Mouse (Mus musculus) embryonic fibroblast, embryonic 13.5 days (primary cell): ENCODE results near the gene Mustn1. TPM values are rescaled to one million over a fixed set of nuclear protein-coding genes. Genes with fewer than 3 reads are reported as not detected.

Experiments used
- H3K27ac ChIP-seq: 2 replicates; pipeline ENCODE4 v1.5.1; 2012; ENCODE audit warnings: low read length, control low read depth, inconsistent platforms; ENCODE audit not compliant: insufficient read depth
- H3K4me1 ChIP-seq: 2 replicates; pipeline ENCODE4 v1.6.1; 2011; ENCODE audit warnings: low read length; ENCODE audit not compliant: control insufficient read depth, insufficient read depth
- H3K4me3 ChIP-seq: 2 replicates; pipeline ENCODE4 v1.5.1; 2011; ENCODE audit warnings: mild to moderate bottlenecking, control low read depth, low read length; ENCODE audit not compliant: insufficient read depth
- CTCF ChIP-seq: IDR thresholded peaks from 2 replicates; pipeline ENCODE4 v1.5.1; 2011; ENCODE audit warnings: mild to moderate bottlenecking, control low read depth, low read length, moderate library complexity, borderline replicate concordance; ENCODE audit not compliant: insufficient read depth
- POLR2A ChIP-seq: IDR thresholded peaks from 2 replicates; pipeline ENCODE4 v1.6.1; 2011; ENCODE audit warnings: low read depth, mild to moderate bottlenecking, control low read depth, low read length, moderate library complexity
- polyA plus RNA-seq: library from polyadenylated mRNA; stranded (reverse); fragments of >200 nt; gene quantifications from 2 replicates; pipeline ENCODE4 v1.2.4, GENCODE M21; 2011; ENCODE audit warnings: low read depth; ENCODE audit not compliant: missing spikeins, insufficient read length

The Mustn1 gene
- polyA plus RNA-seq, 1 experiment: 4.9 TPM

DNA sequence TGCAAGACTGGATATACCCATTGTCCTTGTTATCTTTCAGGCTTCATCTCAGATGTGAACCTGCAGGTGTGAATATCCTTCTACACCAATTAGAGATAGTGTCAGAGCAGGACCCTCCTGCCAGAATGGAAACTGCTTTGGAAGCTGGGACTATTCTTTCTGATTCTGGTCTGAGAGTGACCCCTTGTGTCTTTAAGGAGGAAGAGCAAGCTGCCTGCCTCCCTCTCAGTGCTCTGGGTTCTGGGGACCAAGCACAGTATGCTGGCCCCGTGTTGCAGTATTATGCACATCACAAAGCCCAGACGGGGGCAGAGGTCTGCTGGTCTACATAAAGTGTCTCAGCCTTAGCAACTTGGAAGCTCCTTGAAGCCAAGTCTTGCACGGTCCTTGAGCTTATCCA is 13.7 kb upstream of the Mustn1 start:
- H3K4me3 ChIP-seq: no peak overlapping the region
- TF ChIP-seq POLR2A (no peak), CTCF (peak; percentile 26; the same call in 1 of the 2 replicates)
- no peaks in the 10 kb centered on the region for H3K4me1 ChIP-seq
- no peak overlapping the region for H3K27ac ChIP-seq

GRCm38 (mm10) chr14:30867042-30867441 is 12.0 kb upstream of the Mustn1 start:
- Histone ChIP-seq H3K4me3 (no peak overlapping the region), H3K4me1 (no peaks in the 10 kb centered on the region), H3K27ac (no peak overlapping the region)
- TF ChIP-seq POLR2A: no peak
- peak; percentile 88 for TF ChIP-seq CTCF

DNA sequence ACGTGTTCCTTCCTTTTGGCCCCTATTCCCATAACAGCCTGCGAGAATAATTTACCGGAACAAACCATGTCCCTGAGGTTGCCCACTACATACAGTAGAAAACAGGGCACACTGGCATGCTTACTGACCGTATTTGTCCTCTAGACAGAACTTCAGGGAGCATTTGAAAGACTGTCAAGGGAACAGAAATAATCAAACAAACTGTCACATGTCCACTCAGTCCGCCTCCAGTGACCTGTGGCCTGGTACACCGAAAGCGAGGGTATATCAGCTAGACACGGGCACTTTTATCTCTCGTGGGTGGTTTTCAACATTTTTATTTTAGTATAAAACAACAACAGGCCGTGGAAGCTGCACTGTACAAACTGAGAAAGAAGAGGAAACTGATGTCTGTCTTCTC is 10.2 kb upstream of the Mustn1 start:
- Histone ChIP-seq H3K27ac (no peak overlapping the region), H3K4me1 (no peaks in the 10 kb centered on the region), H3K4me3 (no peak overlapping the region)
- TF ChIP-seq CTCF (no peak), POLR2A (no peak)

- Histone ChIP-seq H3K27ac (no peak overlapping the region), H3K4me3 (no peak overlapping the region), H3K4me1 (no peaks in the 10 kb centered on the region)
- TF ChIP-seq POLR2A (no peak), CTCF (no peak)
These were observed 9.6 kb upstream of the Mustn1 start for GRCm38 (mm10) chr14:30869391-30869801.

DNA sequence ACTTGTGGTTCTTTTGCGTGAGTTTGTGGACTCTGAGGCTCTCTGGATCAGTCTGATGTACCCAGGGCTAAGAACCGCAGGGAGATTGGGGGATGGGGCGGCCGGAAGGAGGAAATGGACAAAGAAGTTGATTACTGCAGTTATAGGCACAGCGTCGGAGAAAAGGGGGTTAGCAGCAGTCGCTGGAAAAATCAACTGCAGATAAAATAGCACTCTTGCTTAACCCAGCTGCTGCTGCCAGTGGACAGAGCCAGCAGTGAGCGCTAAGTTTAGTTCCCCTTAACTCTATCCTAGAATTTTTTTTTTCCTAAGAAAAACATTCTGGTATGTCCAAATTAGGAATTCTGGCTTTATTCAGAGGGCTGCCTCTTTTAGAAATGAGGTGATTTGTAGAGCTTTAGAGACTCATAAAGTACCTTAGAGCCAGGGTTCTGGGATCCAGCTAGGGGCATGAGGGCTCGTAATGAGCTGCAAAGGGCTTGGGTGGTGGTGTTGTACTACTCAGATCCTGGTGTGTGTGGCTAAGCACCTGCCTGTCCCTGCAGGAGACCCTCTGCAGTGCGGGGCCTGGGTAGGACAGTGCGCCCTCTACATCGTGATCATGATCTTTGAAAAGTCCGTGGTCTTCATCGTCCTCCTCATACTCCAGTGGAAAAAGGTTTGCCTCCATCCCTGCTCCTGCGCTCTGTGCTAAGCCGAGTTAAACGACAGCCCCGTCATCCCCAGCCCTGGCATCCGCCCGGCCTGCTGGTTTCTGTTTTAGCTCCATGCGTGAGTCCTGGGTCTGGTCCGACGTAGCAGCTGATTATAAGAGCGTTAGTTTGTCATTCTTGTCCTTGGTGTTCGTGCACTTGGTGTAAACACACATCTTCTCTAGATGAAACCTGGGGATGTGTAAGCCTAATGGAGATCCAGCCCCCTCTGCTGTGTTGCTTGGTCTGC is 8.5 kb upstream of the Mustn1 start:
- Histone ChIP-seq H3K4me1 (no peaks in the 10 kb centered on the region), H3K4me3 (no peak overlapping the region), H3K27ac (peak overlapping the region; percentile 82)
- 0 out of 2 replicates have a peak, but pooled peaks have one; percentile 4 for TF ChIP-seq POLR2A
- no peak for TF ChIP-seq CTCF

GRCm38 (mm10) chr14:30874095-30874700 is 4.8 kb upstream of the Mustn1 start:
- no peak for TF ChIP-seq CTCF
- no peak for TF ChIP-seq POLR2A
- Histone ChIP-seq H3K4me3 (no peak overlapping the region), H3K27ac (no peak overlapping the region), H3K4me1 (no peaks in the 10 kb centered on the region)

DNA sequence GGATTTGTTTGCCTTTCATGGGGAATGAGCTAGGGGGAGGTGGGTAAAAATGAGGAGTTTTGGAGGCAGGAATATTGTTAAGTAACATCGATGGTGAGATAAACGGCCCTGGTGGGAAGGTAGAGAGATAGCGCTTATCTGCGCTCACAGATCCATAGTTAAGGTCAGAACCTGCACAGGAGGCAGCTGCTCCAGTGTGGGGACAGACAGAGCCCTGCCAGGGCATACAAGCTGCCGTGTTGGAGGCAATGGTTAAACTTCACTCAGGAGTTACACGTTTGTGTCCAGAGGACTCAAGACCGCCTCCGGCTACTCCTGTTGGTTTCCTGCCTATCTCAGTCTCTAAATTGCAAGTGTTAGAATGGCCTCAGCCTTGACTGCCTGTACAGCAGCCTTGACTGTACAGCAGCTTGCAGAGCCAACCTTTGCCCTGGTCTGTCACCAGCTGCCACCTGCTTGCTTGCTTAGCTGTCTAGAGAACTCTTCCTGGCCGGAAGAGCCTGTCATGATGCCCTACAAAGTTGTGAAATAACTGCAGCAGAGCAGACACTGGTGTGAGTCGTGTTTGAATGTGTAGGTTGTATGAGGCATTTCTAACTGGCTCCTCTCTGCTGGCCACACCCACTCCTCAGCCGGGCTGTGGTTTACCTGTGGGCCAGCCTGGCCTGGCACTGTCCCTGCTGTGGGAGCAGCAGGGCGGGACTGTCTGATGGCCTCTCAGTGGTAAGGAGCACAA is 3.7 kb upstream of the Mustn1 start:
- Histone ChIP-seq H3K4me3 (no peak overlapping the region), H3K27ac (no peak overlapping the region), H3K4me1 (no peaks in the 10 kb centered on the region)
- no peak for TF ChIP-seq CTCF
- no peak for TF ChIP-seq POLR2A

DNA sequence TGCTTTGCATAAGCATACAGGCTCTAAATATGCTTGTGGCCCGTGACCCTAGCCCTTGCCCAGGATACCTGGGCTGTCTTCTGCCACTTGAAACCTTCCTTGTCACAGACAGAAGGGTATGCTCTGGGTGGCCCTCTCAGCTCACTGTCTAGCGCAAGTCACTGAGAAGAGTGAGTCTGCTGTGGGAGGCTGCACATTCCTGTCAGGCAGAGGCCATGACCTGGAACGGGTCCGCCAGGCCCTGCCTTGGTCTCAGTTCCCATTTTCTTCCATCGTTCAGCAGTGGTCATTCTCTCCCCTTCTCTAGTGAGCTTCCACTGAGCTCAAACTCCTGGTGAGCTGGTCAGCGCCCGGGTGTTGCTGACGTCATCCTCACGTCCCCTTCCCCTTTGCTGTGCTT is 3.0 kb upstream of the Mustn1 start:
- Histone ChIP-seq H3K4me3 (no peak overlapping the region), H3K27ac (no peak overlapping the region), H3K4me1 (no peaks in the 10 kb centered on the region)
- TF ChIP-seq CTCF: no peak
- TF ChIP-seq POLR2A: no peak

DNA sequence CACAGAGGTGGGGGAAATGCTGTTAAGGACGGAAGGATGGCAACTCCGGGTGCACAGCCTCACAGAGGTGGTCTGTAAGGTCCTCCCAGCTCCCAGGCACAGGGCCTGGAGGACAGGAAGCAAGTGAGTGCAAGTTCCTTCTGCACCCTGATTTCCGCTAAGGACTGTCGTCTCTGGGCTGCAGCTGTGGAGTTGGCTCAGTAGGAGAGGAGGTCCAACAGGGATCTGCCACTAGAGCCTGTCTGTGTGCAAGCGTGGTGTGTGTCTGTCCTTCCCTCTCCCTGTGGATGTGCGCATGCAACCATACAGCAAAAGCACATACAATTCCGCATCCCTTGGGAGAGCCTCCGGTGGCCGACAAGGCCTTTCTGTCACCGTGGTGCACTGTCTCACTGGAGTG is 2.5 kb upstream of the Mustn1 start:
- TF ChIP-seq POLR2A (no peak), CTCF (no peak)
- H3K27ac ChIP-seq: no peak overlapping the region

More for the DNA sequence above, 2.5 kb upstream of the Mustn1 start:
- no peak overlapping the region for H3K4me3 ChIP-seq
- H3K4me1 ChIP-seq: no peaks in the 10 kb centered on the region
